Mouse (Mus musculus) thymus, postnatal 0 days (tissue): ENCODE data around the gene Mgat5. TPM values are rescaled to one million over a fixed set of nuclear protein-coding genes. Genes with fewer than 3 reads are reported as not detected.

Source experiments
- DNase-seq: peaks from one replicate; pipeline ENCODE4 v3.0.0-alpha.2; 2015; ENCODE audit warnings: low spot score
- polyA plus RNA-seq: library from polyadenylated mRNA; unstranded; fragments of >200 nt; fragmentation: Nextera tagmentation; extraction: Ambion mirVana; gene quantifications from 2 replicates; pipeline ENCODE4 v1.2.1, GENCODE M21; 2015

Gene Mgat5
- polyA plus RNA-seq, 1 experiment from 2014 or later: 9.9 TPM

GRCm38 (mm10) chr1:127251751-127252150 lies 46.9 kb downstream of the Mgat5 start:
- no peak for DNase-seq

- no peak for DNase-seq
Observed at GRCm38 (mm10) chr1:127257005-127257404, 52.2 kb downstream of the Mgat5 start.

- no peak for DNase-seq
Observed at GRCm38 (mm10) chr1:127259669-127260068, 54.9 kb downstream of the Mgat5 start.

DNA sequence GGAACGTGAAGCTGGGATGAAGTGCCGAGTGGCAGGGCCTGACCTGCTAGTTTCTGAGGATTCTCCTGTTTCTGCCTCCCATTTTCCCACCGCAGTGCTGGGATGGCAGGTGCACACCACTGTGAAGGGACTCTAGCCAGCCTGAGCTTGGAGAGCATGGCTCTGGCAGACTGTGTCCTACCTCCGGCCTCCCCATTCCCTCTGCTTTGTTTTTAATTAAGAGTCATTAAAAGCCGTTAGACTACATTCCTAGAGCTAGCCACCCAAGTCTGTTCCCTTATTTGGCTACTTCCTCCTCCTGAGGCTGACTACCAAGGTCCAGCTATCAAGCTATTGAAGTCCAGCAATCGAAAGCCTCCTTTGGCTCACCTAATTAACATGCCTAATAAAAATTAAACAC lies 56.2 kb downstream of the Mgat5 start:
- DNase-seq: no peak

DNA sequence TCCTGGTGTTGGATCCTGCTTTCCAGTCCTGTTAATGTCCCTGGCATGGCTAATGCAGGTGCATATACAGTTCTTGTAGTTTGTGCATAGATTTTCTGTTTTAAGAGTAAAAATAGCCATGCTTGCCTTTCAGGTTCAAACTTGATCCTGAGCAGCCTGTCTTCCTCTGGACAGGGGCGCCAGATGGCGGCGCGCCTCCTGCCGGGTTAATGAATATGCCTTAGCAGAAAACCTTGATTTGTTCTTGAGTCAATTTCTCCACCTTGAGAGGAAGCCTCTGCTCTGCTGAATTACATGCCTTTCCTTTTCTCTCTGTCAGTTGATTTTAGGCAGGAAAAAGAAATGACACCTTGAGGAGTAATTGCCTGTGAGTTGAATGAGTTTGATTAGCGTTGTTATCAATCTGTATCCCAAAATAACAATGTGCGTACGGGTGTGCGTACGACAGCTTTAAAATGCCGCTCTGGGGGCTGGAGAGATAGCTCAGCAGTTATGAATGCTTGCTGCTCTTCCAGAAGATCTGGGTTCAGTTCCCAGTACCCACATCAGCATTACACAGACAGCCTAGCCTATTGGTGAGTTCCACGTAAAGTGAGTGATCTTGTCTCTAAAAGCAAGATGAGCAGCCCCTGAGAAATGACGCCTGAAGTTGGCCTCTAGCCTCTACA lies 57.5 kb downstream of the Mgat5 start:
- no peak for DNase-seq

DNA sequence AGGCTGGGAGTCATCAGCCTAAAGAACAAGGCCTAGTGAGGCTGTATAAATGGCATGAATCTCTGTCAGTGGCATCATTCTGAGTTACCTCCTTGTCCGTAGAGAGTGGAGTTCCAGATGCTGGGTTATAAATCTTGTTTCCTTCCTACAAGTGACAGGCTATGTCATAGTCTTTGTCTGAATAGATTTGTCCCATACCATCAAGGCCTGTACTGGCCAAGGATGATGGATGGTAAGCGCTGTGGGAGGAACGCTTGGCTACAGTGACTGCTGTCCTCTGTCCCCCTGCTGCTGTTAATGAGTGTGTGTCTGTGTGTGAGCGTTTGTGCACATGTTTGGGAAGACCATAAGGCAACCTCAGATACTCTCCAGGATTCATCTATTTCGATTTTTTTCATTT lies 63.2 kb downstream of the Mgat5 start:
- DNase-seq: no peak

DNA sequence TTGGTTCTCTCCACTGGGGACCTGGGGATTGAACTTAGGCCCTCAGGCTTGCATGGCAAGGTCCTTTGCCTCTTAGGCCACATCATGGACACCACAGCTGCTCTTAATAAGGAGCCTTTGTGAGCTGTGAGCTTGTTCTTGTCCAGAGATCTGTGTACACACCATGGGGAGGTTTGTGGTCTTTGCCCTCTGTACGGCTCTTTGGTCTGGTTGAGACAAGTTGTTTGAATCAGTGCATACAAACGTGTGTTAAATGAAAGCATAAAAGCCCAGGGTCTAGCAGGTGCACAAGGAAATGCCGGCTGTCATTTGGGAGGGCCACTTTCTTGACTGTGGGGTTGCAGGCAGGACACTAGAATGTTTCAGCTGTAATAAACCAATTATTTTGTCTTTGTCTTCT lies 64.5 kb downstream of the Mgat5 start:
- no peak for DNase-seq

DNA sequence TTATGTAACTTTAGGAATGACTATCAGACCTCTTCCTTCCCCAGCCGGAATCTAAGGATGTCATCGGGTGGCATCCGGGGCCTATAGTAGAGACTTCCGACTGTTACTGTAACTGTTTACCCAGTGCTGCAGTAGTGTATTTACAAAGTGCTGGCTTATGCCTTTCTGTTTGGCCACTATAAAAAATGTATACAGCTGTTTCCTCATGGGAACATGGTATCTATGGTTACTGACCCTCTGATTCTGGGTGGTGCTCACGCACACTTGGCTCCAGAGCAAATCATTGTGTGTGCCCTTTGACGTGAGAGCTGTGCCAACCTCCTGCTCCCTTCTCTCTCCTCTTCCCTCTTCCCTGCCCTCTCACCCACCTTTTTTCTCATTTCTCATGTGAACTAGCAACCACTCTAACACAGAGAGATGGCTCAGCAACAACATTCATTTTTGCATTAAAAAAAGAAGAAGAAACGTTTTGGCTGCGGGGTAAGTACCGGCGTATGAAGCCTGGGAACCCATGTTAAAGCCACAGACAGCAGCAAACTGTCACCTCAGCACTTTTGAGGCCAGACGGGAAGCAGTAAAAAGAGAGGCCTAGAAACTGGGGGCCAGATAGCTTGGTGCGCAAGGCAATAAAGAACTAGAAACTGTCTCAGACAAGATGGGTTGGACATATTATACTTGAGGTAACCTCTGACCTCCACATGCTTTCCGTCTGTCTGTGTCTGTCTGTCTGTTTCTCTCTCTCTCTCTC lies 65.6 kb downstream of the Mgat5 start:
- peak; percentile 23 for DNase-seq

DNA sequence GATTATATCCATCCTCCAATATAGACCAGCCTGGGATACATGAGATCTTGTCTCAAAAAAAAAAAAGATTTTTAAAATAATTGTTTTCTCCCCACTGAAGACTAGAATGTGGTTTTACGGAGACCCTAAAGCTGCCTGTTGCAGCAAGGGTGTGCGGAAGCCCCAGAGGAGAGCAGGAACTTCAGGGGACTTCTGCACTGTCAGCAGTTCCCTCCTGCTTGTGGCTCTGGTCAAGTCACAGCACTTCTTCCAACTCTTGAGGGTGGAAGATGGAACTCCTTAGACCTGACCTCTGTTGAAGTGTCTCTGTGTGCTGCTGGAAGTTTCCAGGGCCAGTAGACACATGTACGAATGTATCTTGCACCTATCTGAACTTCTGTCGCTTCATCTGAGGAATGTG lies 66.3 kb downstream of the Mgat5 start:
- DNase-seq: no peak

DNA sequence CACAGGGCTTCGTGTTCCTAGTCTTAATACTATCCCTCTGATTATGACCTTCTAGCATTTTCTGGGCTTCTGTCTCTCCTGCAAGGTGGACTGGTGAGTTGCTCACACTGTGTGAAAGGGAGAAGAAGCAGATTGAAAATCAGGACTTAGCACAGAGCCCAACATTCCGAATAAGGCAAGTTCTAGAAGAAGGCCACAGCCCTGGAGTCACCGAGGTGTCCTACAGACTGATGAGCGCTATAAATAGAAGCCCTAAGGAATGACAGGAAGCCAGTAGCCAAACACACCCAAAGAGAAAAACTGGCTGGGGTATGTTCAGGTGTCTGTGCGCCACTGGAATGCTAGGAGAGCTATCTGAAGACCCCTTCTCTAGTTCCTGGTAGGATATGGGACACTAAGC lies 68.5 kb downstream of the Mgat5 start:
- DNase-seq: no peak

GRCm38 (mm10) chr1:127275572-127276324 lies 70.9 kb downstream of the Mgat5 start:
- no peak for DNase-seq

DNA sequence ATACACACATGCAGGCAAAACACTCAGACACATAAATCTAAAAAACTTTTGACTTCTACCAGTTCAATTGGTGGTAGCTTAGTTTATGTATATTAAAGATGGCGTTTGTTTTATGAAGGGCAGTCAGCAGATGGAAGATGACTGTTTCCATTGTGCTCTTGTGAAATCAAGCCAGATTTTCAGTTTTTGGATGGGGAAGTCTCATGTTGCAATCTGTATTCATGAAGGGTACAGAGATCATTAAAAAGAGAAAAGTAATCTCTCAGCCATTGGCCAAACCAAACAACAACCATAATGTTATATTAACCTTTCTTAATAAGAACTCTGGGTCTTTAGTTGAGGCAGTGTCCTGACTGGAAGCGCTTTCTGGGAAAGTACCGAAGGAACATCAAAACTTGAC lies 73.3 kb downstream of the Mgat5 start:
- DNase-seq: no peak

DNA sequence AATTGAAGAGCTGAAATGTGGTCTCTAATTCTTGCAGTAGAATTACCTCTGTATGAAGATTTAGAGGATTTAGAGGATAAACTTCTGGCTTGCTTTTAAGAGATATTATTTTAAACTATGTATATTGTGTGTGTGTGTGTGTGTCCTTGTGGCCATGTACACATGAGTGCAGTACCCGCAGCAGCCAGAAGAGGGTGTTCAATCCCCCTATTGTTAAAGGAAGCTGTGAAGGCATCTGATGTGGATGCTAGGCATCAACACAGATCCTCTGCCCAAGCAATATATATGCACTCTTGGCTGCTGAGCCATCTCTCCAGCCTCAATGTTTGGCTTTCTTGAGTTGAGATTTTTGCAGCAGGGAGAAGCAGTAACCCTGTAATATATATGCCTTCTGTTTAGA lies 75.4 kb downstream of the Mgat5 start:
- DNase-seq: peak; percentile 54

DNA sequence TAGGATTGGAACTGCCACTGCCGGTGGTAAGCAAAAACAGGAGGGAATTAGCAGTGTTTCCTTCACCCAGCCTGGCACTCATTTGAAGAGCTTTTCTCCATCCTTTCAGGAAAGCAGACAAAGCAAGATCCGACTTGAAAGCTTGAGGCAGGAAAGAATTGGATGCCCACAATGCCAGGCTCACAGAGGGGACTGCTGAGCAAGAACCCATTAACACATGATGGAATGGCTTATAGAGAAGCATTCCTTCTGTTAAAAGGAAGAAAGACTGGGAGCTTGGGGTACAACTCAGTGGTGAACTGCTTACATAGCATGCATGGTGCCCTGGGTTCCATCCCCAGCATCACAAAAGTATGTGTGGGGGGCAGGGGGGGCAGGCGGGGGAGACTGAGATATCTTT lies 80.2 kb downstream of the Mgat5 start:
- DNase-seq: no peak

GRCm38 (mm10) chr1:127287505-127287904 lies 82.7 kb downstream of the Mgat5 start:
- DNase-seq: no peak

GRCm38 (mm10) chr1:127290879-127291278 lies 86.1 kb downstream of the Mgat5 start:
- no peak for DNase-seq

GRCm38 (mm10) chr1:127291721-127292120 lies 86.9 kb downstream of the Mgat5 start:
- DNase-seq: no peak

DNA sequence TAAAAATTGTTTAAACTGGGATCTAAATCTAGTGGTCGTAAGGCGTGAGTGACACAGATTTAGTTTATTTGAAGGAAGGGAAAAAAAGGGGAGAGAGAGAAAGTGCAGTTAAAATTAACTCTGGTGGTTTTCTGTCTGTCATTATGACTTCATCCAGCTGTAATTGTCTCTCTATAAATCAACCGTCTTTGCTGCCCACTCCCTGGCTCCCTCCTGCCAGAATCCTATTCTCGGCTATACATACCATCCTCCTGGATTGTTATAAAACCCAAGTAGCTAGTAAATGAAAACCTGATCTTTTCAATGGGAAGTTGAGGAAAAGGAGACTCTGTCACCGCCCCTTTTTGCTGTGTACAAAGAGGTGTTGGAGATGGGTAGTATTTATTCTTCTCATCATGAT lies 88.5 kb downstream of the Mgat5 start:
- DNase-seq: no peak

DNA sequence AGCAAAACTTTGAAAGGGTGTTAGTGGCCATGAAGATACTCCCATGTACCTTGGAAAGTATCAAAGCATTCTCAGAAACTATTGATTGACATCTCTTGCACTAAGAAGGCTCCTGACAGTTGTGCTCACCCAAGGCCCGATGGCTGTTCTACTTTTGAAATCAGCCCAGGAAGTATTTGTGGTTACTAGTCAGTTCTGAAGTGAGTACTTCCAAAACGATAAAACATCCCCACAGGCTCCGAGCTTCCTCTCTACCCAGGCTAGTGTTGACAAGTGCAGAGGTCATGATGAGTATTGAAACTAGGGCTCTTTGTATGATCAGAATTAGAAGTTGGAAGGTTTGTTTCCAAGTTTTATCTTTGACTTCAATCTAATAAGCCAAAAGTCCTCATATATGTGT lies 92.0 kb downstream of the Mgat5 start:
- peak; percentile 68 for DNase-seq

- DNase-seq: no peak
Observed at GRCm38 (mm10) chr1:127299774-127300173, 95.0 kb downstream of the Mgat5 start.

DNA sequence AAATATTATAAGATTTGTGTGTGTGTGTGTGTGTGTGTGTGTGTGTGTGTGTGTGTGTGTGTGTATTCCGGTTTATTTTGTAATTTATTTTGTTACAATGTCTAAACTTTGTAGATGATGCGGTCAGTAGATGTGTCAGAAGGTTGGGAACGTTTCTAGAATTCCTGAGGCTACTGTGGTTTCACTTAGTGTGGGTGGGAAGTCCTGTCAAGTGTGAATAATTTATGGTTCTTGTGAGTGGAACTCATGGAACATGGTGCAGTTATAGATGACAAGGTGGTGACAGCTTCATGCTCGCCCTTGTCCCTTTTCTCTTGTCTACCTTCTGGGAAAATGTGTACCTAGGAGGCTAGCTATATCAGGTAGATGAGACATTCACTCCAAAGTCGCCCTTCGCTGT lies 96.2 kb downstream of the Mgat5 start:
- DNase-seq: no peak

DNA sequence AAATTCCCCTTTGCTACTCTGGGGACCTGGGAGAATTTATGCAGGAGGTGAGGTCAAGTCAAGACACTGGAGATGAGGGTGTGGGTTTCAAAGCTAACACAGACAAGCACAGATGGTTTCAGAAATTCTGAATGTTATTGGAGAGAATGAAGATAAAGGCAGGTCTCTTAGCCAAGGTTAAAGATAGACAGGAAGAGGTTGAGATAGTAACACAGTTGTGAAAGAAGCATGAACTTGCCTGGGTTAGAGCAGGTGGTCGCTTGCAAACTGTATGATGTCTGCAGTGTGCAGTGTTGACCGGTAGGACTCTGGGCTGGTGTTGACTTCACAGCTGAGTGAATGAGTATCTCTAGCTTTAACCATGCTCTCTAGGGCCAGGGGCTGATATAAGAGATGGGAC lies 97.8 kb downstream of the Mgat5 start:
- peak; percentile 65 for DNase-seq
